ENCODE assay signal across 8 mouse cellular contexts in genomic region chr4:118429215-118429895, GRCm38 (mm10). TPM values are rescaled to one million over a fixed set of nuclear protein-coding genes. Genes with fewer than 3 reads are reported as not detected.
A peak's percentile ranks its signal among the peaks of the same experiment; 100 is the strongest.
DNase-seq lines count a peak whose midpoint lies in the region; ATAC-seq lines count a peak whose summit lies in the region.

No protein-coding gene starts in this region.

- H3K4me2 ChIP-seq in midbrain, embryonic 13.5 days (replicated peaks): peak overlapping the region; percentile 62; the same call in 1 of the 2 replicates
- no peak overlapping the region for H3K4me2 ChIP-seq in midbrain, embryonic 16.5 days (ENCODE audit: low read length)
- H3K4me2 ChIP-seq in hindbrain, embryonic 12.5 days (replicated peaks): peak overlapping the region; percentile 79
- H3K4me2 ChIP-seq in limb, embryonic 15.5 days: peak overlapping the region; percentile 88
- H3K4me2 ChIP-seq in stomach, embryonic 15.5 days: peak overlapping the region; percentile 86

- no peaks in the 10 kb centered on the region for H3K27me3 ChIP-seq in midbrain, embryonic 13.5 days
- no peaks in the 10 kb centered on the region for H3K27me3 ChIP-seq in midbrain, embryonic 16.5 days (ENCODE audit: control insufficient read depth, insufficient read depth, low read depth, low read length)
- H3K27me3 ChIP-seq in hindbrain, embryonic 12.5 days: no peaks in the 10 kb centered on the region
- no peaks in the 10 kb centered on the region for H3K27me3 ChIP-seq in limb, embryonic 15.5 days
- no peaks in the 10 kb centered on the region for H3K27me3 ChIP-seq in stomach, embryonic 15.5 days (replicated peaks)

- peak overlapping the region; percentile 78; the same call in 1 of the 2 replicates for H3K9ac ChIP-seq in midbrain, embryonic 13.5 days (replicated peaks)
- no peak overlapping the region for H3K9ac ChIP-seq in midbrain, embryonic 16.5 days (ENCODE audit: low read depth, low read length)
- no peak overlapping the region for H3K9ac ChIP-seq in hindbrain, embryonic 12.5 days
- peak overlapping the region; percentile 76; the same call in 1 of the 2 replicates for H3K9ac ChIP-seq in limb, embryonic 15.5 days
- no peak overlapping the region for H3K9ac ChIP-seq in stomach, embryonic 15.5 days

- no peak overlapping the region for H3K4me3 ChIP-seq in midbrain, embryonic 13.5 days (replicated peaks)
- H3K4me3 ChIP-seq in midbrain, embryonic 16.5 days (ENCODE audit: low read depth, low read length): no peak overlapping the region
- peak overlapping the region; percentile 52; the same call in 1 of the 2 replicates for H3K4me3 ChIP-seq in hindbrain, embryonic 12.5 days
- peak overlapping the region; percentile 77 for H3K4me3 ChIP-seq in limb, embryonic 15.5 days
- peak overlapping the region; percentile 85 for H3K4me3 ChIP-seq in stomach, embryonic 15.5 days (replicated peaks)

- ATAC-seq in midbrain, embryonic 13.5 days: no peak
- no peak for ATAC-seq in midbrain, embryonic 16.5 days
- no peak for ATAC-seq in hindbrain, embryonic 12.5 days (ENCODE audit: low FRiP score)
- no peak for ATAC-seq in limb, embryonic 15.5 days (ENCODE audit: insufficient number of reproducible peaks, low FRiP score, low TSS enrichment, low read depth)
- ATAC-seq in stomach, embryonic 15.5 days (ENCODE audit: insufficient read depth, low FRiP score, low read depth): no peak

- H3K4me1 ChIP-seq in midbrain, embryonic 13.5 days (replicated peaks): peaks cover 34% of the 10 kb centered on the region
- H3K4me1 ChIP-seq in midbrain, embryonic 16.5 days (ENCODE audit: control insufficient read depth, insufficient read depth, low read length): peaks cover 10% of the 10 kb centered on the region
- H3K4me1 ChIP-seq in hindbrain, embryonic 12.5 days: peaks cover 31% of the 10 kb centered on the region
- H3K4me1 ChIP-seq in limb, embryonic 15.5 days: peaks cover 38% of the 10 kb centered on the region
- H3K4me1 ChIP-seq in stomach, embryonic 15.5 days: peaks cover 29% of the 10 kb centered on the region

- no peaks in the 10 kb centered on the region for H3K9me3 ChIP-seq in midbrain, embryonic 13.5 days
- H3K9me3 ChIP-seq in midbrain, embryonic 16.5 days (replicated peaks; ENCODE audit: control insufficient read depth, low read length, poor library complexity, severe bottlenecking): no peaks in the 10 kb centered on the region
- no peaks in the 10 kb centered on the region for H3K9me3 ChIP-seq in hindbrain, embryonic 12.5 days (replicated peaks)
- H3K9me3 ChIP-seq in limb, embryonic 15.5 days: no peaks in the 10 kb centered on the region
- H3K9me3 ChIP-seq in stomach, embryonic 15.5 days: no peaks in the 10 kb centered on the region

- DNase-seq in thymus, postnatal 36 days: no peak
- DNase-seq in cerebellum, postnatal 14 days: no peak
- no peak for DNase-seq in B cell, adult 2 months

- no peak overlapping the region for H3K27ac ChIP-seq in midbrain, embryonic 13.5 days
- H3K27ac ChIP-seq in midbrain, embryonic 16.5 days (ENCODE audit: low read length): no peak overlapping the region
- no peak overlapping the region for H3K27ac ChIP-seq in hindbrain, embryonic 12.5 days
- H3K27ac ChIP-seq in limb, embryonic 15.5 days: peak overlapping the region; percentile 91
- H3K27ac ChIP-seq in stomach, embryonic 15.5 days: peak overlapping the region; percentile 90

- peaks cover 39% of the 10 kb centered on the region for H3K36me3 ChIP-seq in midbrain, embryonic 13.5 days
- H3K36me3 ChIP-seq in midbrain, embryonic 16.5 days (ENCODE audit: control insufficient read depth, insufficient read depth, low read length): peaks cover 8% of the 10 kb centered on the region; the same call in 1 of the 2 replicates
- H3K36me3 ChIP-seq in hindbrain, embryonic 12.5 days: peaks cover 40% of the 10 kb centered on the region
- H3K36me3 ChIP-seq in limb, embryonic 15.5 days: peaks cover 40% of the 10 kb centered on the region
- peaks cover 16% of the 10 kb centered on the region for H3K36me3 ChIP-seq in stomach, embryonic 15.5 days

- 61% methylated on average over 7 of the region's 7 CpGs for WGBS in midbrain, embryonic 13.5 days
- 70% methylated on average over 7 of the region's 7 CpGs for WGBS in midbrain, embryonic 16.5 days
- WGBS in hindbrain, embryonic 12.5 days: 58% methylated on average over 7 of the region's 7 CpGs
- WGBS in limb, embryonic 15.5 days: 44% methylated on average over 7 of the region's 7 CpGs
- WGBS in stomach, embryonic 15.5 days: 28% methylated on average over 7 of the region's 7 CpGs

RNA-seq across cellular contexts. Expression of gene Elovl1, which starts 1.5 kb away (rescaled TPM):
- polyA plus RNA-seq in midbrain, embryonic 13.5 days (2015; fragmentation: Nextera tagmentation; extraction: Ambion mirVana): 25.8 and 25.9 TPM in 2 replicates
- polyA plus RNA-seq in midbrain, embryonic 16.5 days (2015; fragmentation: Nextera tagmentation; extraction: Ambion mirVana): 25.1 and 26.1 TPM in 2 replicates
- polyA plus RNA-seq in hindbrain, embryonic 12.5 days (2016; fragmentation: Nextera tagmentation; extraction: Ambion mirVana): 38.6 and 41.7 TPM in 2 replicates
- 273 and 305 TPM in 2 replicates for polyA plus RNA-seq in limb, embryonic 15.5 days (2015; fragmentation: Nextera tagmentation; extraction: Ambion mirVana)
- 128 and 136 TPM in 2 replicates for polyA plus RNA-seq in stomach, embryonic 15.5 days (2015; fragmentation: Nextera tagmentation; extraction: Ambion mirVana)

RNA-seq across cellular contexts. Expression of gene Cdc20, which starts 7.8 kb away (rescaled TPM):
- 105 TPM in 2 replicates for polyA plus RNA-seq in midbrain, embryonic 13.5 days (2015; fragmentation: Nextera tagmentation; extraction: Ambion mirVana)
- polyA plus RNA-seq in midbrain, embryonic 16.5 days (2015; fragmentation: Nextera tagmentation; extraction: Ambion mirVana): 22.6 and 27.6 TPM in 2 replicates
- 151 and 168 TPM in 2 replicates for polyA plus RNA-seq in hindbrain, embryonic 12.5 days (2016; fragmentation: Nextera tagmentation; extraction: Ambion mirVana)
- polyA plus RNA-seq in limb, embryonic 15.5 days (2015; fragmentation: Nextera tagmentation; extraction: Ambion mirVana): 164 and 184 TPM in 2 replicates
- 220 and 224 TPM in 2 replicates for polyA plus RNA-seq in stomach, embryonic 15.5 days (2015; fragmentation: Nextera tagmentation; extraction: Ambion mirVana)

RNA-seq across cellular contexts. Expression of gene Med8, which starts 20.2 kb away (rescaled TPM):
- polyA plus RNA-seq in midbrain, embryonic 13.5 days (2015; fragmentation: Nextera tagmentation; extraction: Ambion mirVana): 124 and 130 TPM in 2 replicates
- polyA plus RNA-seq in midbrain, embryonic 16.5 days (2015; fragmentation: Nextera tagmentation; extraction: Ambion mirVana): 101 TPM in 2 replicates
- polyA plus RNA-seq in hindbrain, embryonic 12.5 days (2016; fragmentation: Nextera tagmentation; extraction: Ambion mirVana): 125 and 131 TPM in 2 replicates
- polyA plus RNA-seq in limb, embryonic 15.5 days (2015; fragmentation: Nextera tagmentation; extraction: Ambion mirVana): 103 and 106 TPM in 2 replicates
- polyA plus RNA-seq in stomach, embryonic 15.5 days (2015; fragmentation: Nextera tagmentation; extraction: Ambion mirVana): 99.8 and 101 TPM in 2 replicates

RNA-seq across cellular contexts. Expression of gene Szt2, which starts 20.3 kb away (rescaled TPM):
- 11.0 and 11.4 TPM in 2 replicates for polyA plus RNA-seq in midbrain, embryonic 13.5 days (2015; fragmentation: Nextera tagmentation; extraction: Ambion mirVana)
- 8.7 and 10.3 TPM in 2 replicates for polyA plus RNA-seq in midbrain, embryonic 16.5 days (2015; fragmentation: Nextera tagmentation; extraction: Ambion mirVana)
- 11.5 and 13.6 TPM in 2 replicates for polyA plus RNA-seq in hindbrain, embryonic 12.5 days (2016; fragmentation: Nextera tagmentation; extraction: Ambion mirVana)
- 5.6 and 7.9 TPM in 2 replicates for polyA plus RNA-seq in limb, embryonic 15.5 days (2015; fragmentation: Nextera tagmentation; extraction: Ambion mirVana)
- 4.8 and 7.0 TPM in 2 replicates for polyA plus RNA-seq in stomach, embryonic 15.5 days (2015; fragmentation: Nextera tagmentation; extraction: Ambion mirVana)

RNA-seq across cellular contexts. Expression of gene Mpl, which starts 28.0 kb away (rescaled TPM):
- 0.19 TPM in 2 replicates for polyA plus RNA-seq in midbrain, embryonic 13.5 days (2015; fragmentation: Nextera tagmentation; extraction: Ambion mirVana)
- 0.11 TPM in 1 of 2 replicates, not detected in the other for polyA plus RNA-seq in midbrain, embryonic 16.5 days (2015; fragmentation: Nextera tagmentation; extraction: Ambion mirVana)
- polyA plus RNA-seq in hindbrain, embryonic 12.5 days (2016; fragmentation: Nextera tagmentation; extraction: Ambion mirVana): 0.53 and 0.56 TPM in 2 replicates
- 0.24 and 0.62 TPM in 2 replicates for polyA plus RNA-seq in limb, embryonic 15.5 days (2015; fragmentation: Nextera tagmentation; extraction: Ambion mirVana)
- polyA plus RNA-seq in stomach, embryonic 15.5 days (2015; fragmentation: Nextera tagmentation; extraction: Ambion mirVana): 0.28 and 0.45 TPM in 2 replicates

Comparison
In these comparisons a context has a peak if more than half of its experiments do, and no peak if none do; other contexts are left out.
1. H3K9ac ChIP-seq: peak in midbrain, embryonic 13.5 days (single experiment) and limb, embryonic 15.5 days (single experiment); none in midbrain, embryonic 16.5 days (single experiment), hindbrain, embryonic 12.5 days (single experiment) and stomach, embryonic 15.5 days (single experiment).
2. H3K27ac ChIP-seq: peak in limb, embryonic 15.5 days (single experiment) and stomach, embryonic 15.5 days (single experiment); none in midbrain, embryonic 13.5 days (single experiment), midbrain, embryonic 16.5 days (single experiment) and hindbrain, embryonic 12.5 days (single experiment).
3. H3K4me3 ChIP-seq: peak in hindbrain, embryonic 12.5 days (single experiment), limb, embryonic 15.5 days (single experiment) and stomach, embryonic 15.5 days (single experiment); none in midbrain, embryonic 13.5 days (single experiment) and midbrain, embryonic 16.5 days (single experiment).